Mouse (Mus musculus) small intestine, adult 2 months (tissue): ENCODE measurements around the gene Dnah3. TPM values are rescaled to one million over a fixed set of nuclear protein-coding genes. Genes with fewer than 3 reads are reported as not detected.
A peak's percentile ranks its signal among the peaks of the same experiment; 100 is the strongest.

Experiments
- H3K27ac ChIP-seq: fragments of 200-500 bp; 2 replicates; pipeline ENCODE4 v1.5.1; 2012; ENCODE audit warnings: low read depth, low read length, control low read depth, inconsistent platforms; ENCODE audit not compliant: insufficient read depth
- H3K27me3 ChIP-seq: fragments of 200-500 bp; 2 replicates; pipeline ENCODE4 v1.6.1; 2012; ENCODE audit warnings: mild to moderate bottlenecking, moderate library complexity, low read length, inconsistent platforms; ENCODE audit not compliant: control insufficient read depth, insufficient read depth
- H3K36me3 ChIP-seq: fragments of 200-500 bp; 2 replicates; pipeline ENCODE4 v1.6.1; 2012; ENCODE audit warnings: mild to moderate bottlenecking, low read length, control low read depth, inconsistent platforms; ENCODE audit not compliant: control insufficient read depth, insufficient read depth
- H3K4me1 ChIP-seq: fragments of 200-500 bp; 2 replicates; pipeline ENCODE4 v1.6.1; 2012; ENCODE audit warnings: low read length, inconsistent platforms, mixed read lengths; ENCODE audit not compliant: control insufficient read depth, insufficient read depth, insufficient read length
- H3K4me3 ChIP-seq: fragments of 200-500 bp; 2 replicates; pipeline ENCODE4 v1.5.1; 2012; ENCODE audit warnings: low read depth, mild to moderate bottlenecking, control low read depth, inconsistent platforms, low read length, moderate library complexity
- CTCF ChIP-seq: fragments of 200-500 bp; IDR thresholded peaks from 2 replicates; pipeline ENCODE4 v1.5.1; 2012; ENCODE audit warnings: low read depth, mild to moderate bottlenecking, control low read depth, inconsistent platforms, low read length, moderate library complexity, mixed read lengths; ENCODE audit not compliant: insufficient replicate concordance, insufficient read length; ENCODE audit errors: extremely low read depth
- POLR2A ChIP-seq: fragments of 200-500 bp; IDR thresholded peaks from 2 replicates; pipeline ENCODE4 v1.6.1; 2012; ENCODE audit warnings: low read depth, mild to moderate bottlenecking, control low read depth, inconsistent platforms, low read length, moderate library complexity
- WGBS: fragments of 180-500 bp; shearing (Covaris S2); methylation state at CpG from one replicate; pipeline ENCODE4 v1.1.7; 2018; 5-methylcytosine and 5-hydroxymethylcytosine counted together
- polyA plus RNA-seq: library from polyadenylated mRNA; depleted of rRNA; stranded (reverse); fragments of >200 nt; gene quantifications from 2 replicates; pipeline ENCODE4 v1.2.3, GENCODE M21; 2012

The Dnah3 gene
- polyA plus RNA-seq, 1 experiment, result not detected

GRCm38 (mm10) chr7:120117529-120117928, 22.4 kb upstream of the Dnah3 start:
- WGBS, result 65% methylated on average over 6 of the region's 6 CpGs
- Histone ChIP-seq H3K27ac (no peak overlapping the region), H3K36me3 (peaks cover 18% of the 10 kb centered on the region), H3K27me3 (no peaks in the 10 kb centered on the region), H3K4me1 (no peaks in the 10 kb centered on the region), H3K4me3 (no peak overlapping the region)
- no peak for TF ChIP-seq POLR2A
- TF ChIP-seq CTCF, result no peak

GRCm38 (mm10) chr7:120116976-120117375, 21.9 kb upstream of the Dnah3 start:
- Histone ChIP-seq H3K4me1 (no peaks in the 10 kb centered on the region), H3K27me3 (no peaks in the 10 kb centered on the region), H3K27ac (no peak overlapping the region), H3K36me3 (peaks cover 18% of the 10 kb centered on the region), H3K4me3 (no peak overlapping the region)
- WGBS, result 91% methylated on average over 5 of the region's 5 CpGs
- TF ChIP-seq CTCF (no peak), POLR2A (no peak)

DNA sequence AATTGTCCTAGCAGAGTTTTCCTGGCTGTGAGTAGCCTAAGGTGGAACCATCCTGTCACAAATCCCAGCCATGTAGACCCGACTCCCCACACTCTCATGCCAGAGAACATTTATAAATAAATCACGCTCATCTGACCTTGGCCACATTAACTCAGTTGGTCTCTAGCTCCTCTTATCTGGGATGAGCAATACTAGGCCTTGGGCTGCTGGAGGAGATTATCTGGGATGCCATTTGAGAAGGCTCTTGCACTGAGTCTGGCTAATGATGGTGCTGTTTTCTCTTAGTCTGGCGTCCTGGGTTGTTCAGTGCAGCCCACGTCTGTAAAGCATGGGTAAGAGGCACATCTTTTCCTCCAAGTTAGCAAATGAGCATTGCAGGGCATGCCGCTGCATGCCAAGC, 14.6 kb upstream of the Dnah3 start:
- no peaks in the 10 kb centered on the region for H3K4me1 ChIP-seq
- no peaks in the 10 kb centered on the region for H3K27me3 ChIP-seq
- H3K27ac ChIP-seq, result no peak overlapping the region
- no peak overlapping the region for H3K4me3 ChIP-seq
- WGBS, result 93% methylated on average over 5 of the region's 5 CpGs
- H3K36me3 ChIP-seq, result peaks cover 4% of the 10 kb centered on the region
- no peak for TF ChIP-seq CTCF
- no peak for TF ChIP-seq POLR2A

DNA sequence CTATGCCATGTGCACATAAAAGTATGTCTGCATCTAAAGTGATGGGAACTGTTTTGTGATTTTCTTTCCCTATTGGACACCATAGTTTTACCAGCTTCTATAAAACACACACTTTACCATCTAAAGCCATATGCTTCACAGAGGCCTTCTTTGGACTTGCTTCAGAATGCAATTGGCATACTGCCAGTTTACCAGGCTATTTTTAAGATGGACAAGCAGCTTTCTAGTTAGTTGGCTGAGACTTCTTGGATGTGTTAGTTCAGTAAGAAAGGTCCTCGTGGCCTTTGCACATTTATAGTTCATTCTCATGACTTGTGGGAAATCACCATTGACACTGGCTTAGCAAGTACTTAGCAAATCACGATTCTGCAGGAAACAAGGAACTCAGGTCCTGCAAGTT, 11.3 kb upstream of the Dnah3 start:
- peaks cover 4% of the 10 kb centered on the region; the same call in 1 of the 2 replicates for H3K36me3 ChIP-seq
- H3K4me3 ChIP-seq, result no peak overlapping the region
- no peak for TF ChIP-seq CTCF
- TF ChIP-seq POLR2A, result no peak
- no peak overlapping the region for H3K27ac ChIP-seq
- WGBS, result 44% methylated on average over 2 of the region's 2 CpGs
- H3K4me1 ChIP-seq, result peaks cover 5% of the 10 kb centered on the region
- no peaks in the 10 kb centered on the region for H3K27me3 ChIP-seq

GRCm38 (mm10) chr7:120104975-120105374, 9.9 kb upstream of the Dnah3 start:
- TF ChIP-seq POLR2A, result no peak
- TF ChIP-seq CTCF, result no peak
- H3K4me3 ChIP-seq, result no peak overlapping the region
- peaks cover 4% of the 10 kb centered on the region; the same call in 1 of the 2 replicates for H3K36me3 ChIP-seq
- 87% methylated on average over 3 of the region's 3 CpGs for WGBS
- H3K27me3 ChIP-seq, result no peaks in the 10 kb centered on the region
- peaks cover 5% of the 10 kb centered on the region for H3K4me1 ChIP-seq
- H3K27ac ChIP-seq, result no peak overlapping the region

DNA sequence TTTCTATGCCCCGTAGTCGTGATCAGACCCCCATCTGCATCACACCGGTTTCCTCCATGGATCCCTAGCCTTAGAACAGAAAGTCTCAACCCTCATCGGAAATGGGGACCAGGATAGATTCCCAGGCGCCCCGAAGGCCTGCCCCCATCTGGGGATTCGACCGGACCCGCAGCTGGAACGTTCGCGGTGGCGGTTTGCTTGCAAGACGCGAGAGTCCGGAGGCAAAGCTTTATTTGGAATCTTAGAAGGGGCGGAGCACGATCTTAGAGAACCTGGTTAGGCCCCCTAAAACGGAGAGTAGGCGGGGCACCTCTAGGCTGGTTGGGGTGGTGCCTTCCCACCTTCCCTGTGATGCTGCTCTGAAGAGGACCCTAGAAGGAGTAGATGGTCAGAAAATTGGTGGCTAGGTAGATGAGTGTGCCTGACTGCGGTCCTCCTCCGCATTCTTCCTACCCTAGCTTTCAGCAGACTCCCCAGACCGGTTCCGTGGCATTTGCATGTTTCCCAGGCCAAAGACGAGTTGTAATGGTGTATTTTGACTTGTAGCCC, 8.0 kb upstream of the Dnah3 start:
- H3K36me3 ChIP-seq, result peaks cover 4% of the 10 kb centered on the region; the same call in 1 of the 2 replicates
- no peaks in the 10 kb centered on the region for H3K27me3 ChIP-seq
- WGBS, result 3% methylated on average over 25 of the region's 25 CpGs
- TF ChIP-seq CTCF (no peak), POLR2A (no peak)
- H3K27ac ChIP-seq, result no peak overlapping the region
- peaks cover 5% of the 10 kb centered on the region for H3K4me1 ChIP-seq
- peak overlapping the region; percentile 83 for H3K4me3 ChIP-seq

- Histone ChIP-seq H3K4me1 (peaks cover 5% of the 10 kb centered on the region), H3K27ac (peak within 1 kb of the TSS; percentile 43), H3K27me3 (no peaks in the 10 kb centered on the region), H3K4me3 (peak within 1 kb of the TSS; percentile 83), H3K36me3 (0 out of 2 replicates have a peak, but pooled peaks cover 2% of the 10 kb centered on the region)
- TF ChIP-seq CTCF, result no peak
- peak; percentile 72 for TF ChIP-seq POLR2A
- under 1% methylated on average over 42 of the region's 42 CpGs for WGBS
These were observed 7.3 kb upstream of the Dnah3 start, which contains the start of gene Tmem159 for GRCm38 (mm10) chr7:120102164-120102972. Gene Tmem159 (plus strand): TSS chr7:120102353.
